Mouse (Mus musculus) left cerebral cortex, adult 2 months (tissue): Measurements from ENCODE around the gene Egr4. TPM values are rescaled to one million over a fixed set of nuclear protein-coding genes. Genes with fewer than 3 reads are reported as not detected.
A peak's percentile ranks its signal among the peaks of the same experiment; 100 is the strongest.

Source experiments
- DNase-seq, 2 experiments: peaks; one replicate each; pipeline ENCODE4 v3.0.0; 2021 to 2022; ENCODE audit warnings: low spot score in 2 of 2, mixed read lengths in 1 of 2; ENCODE audit errors: extremely low spot score in 1 of 2
- H3K27ac ChIP-seq: fragments of 200-600 bp; 2 replicates; pipeline ENCODE4 v1.8.1; 2022
- H3K4me3 ChIP-seq: fragments of 200-600 bp; 2 replicates; pipeline ENCODE4 v1.8.1; 2022
- CTCF ChIP-seq: fragments of 200-600 bp; IDR thresholded peaks from 2 replicates; pipeline ENCODE4 v1.8.1; 2022; ENCODE audit warnings: antibody characterized with exemption, mild to moderate bottlenecking, moderate library complexity
- intact Hi-C: fragments of 180-260 bp; cut with DNase I; formaldehyde crosslinking; loops from one replicate; pipeline ENCODE4 v1.15.1; 2025
- total RNA-seq, 2 experiments: library from RNA; stranded (reverse); gene quantifications; 2 replicates each; pipeline ENCODE4 v1.2.3; 2021

Gene Egr4
- total RNA-seq, 2 experiments from 2014 or later = 43.7 to 95.7 TPM

DNA sequence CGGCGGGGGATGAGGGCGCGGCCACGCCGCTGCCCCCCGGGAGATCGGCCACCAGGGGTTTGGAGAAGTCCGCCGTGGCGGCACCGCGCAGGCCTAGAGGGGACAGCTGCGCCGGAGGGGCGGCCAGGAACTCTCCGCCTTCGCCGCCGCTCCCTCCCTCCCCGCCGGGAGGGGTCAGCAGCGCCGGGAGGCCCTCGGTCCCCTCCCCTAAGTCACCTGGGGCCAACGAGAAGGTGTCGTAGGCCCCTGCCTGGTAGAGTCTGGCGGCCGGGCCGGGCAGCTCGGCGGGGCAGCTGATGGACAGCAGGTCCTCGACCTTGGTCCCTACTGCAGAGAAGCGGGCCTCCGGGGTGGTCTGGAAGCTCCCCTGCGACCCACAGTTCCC is 1.3 kb downstream of the Egr4 start:
- intact Hi-C loops = loop anchor here (2.0 to 10.0 kb wide), 4 partner anchors 31 to 393 kb away; partner anchors contain the start of genes Alms1, Cct7, Nat8f4 and Pradc1
- H3K27ac ChIP-seq = peak overlapping the region; percentile 87
- TF ChIP-seq CTCF = no peak
- H3K4me3 ChIP-seq = peak overlapping the region; percentile 50
- peak in 1 of 2 experiments; percentile 23 for DNase-seq

DNA sequence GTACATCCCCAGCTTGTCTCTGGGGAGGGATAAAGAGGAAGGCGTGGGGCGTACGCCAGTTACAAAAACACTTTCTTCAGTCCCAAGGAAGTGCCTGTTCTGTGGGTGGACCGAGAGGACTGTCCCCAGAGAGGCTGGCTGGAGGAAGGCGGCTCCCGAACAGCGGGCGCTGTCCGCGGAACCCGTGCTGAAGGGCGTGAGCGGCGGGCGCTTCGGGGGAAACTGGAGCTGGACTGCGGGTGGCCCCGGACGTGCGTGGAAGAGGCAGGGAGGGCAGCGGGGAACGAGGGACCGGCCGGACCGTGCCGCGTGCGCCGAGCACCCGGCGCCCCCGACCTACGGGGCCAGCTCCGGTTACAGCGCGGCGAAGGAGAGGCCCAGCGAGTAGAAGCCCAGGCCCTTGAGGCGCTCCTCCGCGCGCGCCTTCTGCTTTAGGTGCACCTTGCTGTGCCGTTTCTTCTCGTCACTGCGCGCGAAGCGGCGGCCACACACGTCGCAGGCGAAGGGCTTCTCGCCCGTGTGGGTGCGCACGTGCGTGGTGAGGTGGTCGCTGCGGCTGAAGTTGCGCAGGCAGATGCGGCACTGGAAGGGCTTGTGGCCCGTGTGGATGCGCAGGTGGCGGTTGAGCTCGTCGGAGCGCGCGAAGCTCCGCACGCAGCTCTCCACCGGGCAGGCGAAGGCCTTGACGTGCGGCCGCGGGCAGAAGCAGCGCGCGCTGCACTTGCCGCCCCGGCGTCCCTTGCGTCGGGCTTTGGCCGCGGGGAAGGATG is 1.9 kb downstream of the Egr4 start:
- H3K27ac ChIP-seq = peak overlapping the region; percentile 87
- DNase-seq = peak; percentile 35 to 40
- intact Hi-C loops = loop anchor here (2.0 to 10.0 kb wide), 4 partner anchors 31 to 393 kb away; partner anchors contain the start of genes Alms1, Cct7, Nat8f4 and Pradc1
- no peak for TF ChIP-seq CTCF
- peak overlapping the region; percentile 50 for H3K4me3 ChIP-seq

DNA sequence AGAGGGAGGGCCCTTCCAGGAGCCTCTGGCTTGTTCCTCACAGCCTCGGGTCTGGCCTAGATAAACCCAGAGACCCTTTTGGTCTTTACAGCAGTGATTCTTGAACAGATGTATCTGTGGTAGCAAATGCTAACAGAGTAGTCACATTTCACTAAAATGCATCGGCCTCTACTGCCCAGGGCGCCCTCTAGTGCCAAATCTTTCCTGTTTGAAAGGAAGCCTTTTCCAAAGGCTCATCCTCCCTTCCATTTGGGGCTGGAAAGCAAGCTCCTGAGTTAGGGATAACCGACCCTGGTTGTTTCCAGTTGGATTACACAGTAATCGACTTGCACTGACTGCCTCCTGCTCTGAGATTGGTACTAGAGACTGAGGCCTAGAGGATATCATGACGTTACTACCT is 2.9 kb downstream of the Egr4 start:
- TF ChIP-seq CTCF = peak; percentile 73

DNA sequence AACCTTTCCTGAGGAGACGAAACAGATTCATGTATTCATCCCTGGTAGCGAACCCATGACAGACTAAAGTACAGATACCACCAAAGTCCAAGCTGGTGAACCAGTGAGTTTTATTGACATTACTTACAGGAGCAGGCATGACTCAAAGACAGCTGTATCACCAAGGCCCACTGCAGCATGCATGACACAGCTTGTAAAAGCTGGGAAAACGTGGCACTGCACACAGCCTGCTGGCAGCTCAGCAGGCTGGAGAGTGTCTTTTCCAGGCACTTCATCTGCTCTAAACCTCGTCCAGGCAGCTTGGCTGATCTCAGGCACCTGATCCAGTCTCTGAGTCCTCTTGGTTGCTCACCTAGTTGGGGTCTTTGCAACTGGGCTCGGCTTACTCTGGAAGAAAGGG is 4.8 kb downstream of the Egr4 start:
- TF ChIP-seq CTCF = no peak
- no peak overlapping the region for H3K27ac ChIP-seq
- no peak overlapping the region for H3K4me3 ChIP-seq
- intact Hi-C loops = no loop called here
- DNase-seq = no peak

More for the DNA sequence above, 2.9 kb downstream of the Egr4 start:
- Histone ChIP-seq H3K4me3 (no peak overlapping the region), H3K27ac (no peak overlapping the region)
- DNase-seq = peak; percentile 74 to 78
- intact Hi-C loops = loop anchor here (5.0 to 10.0 kb wide), 3 partner anchors 58 to 394 kb away; partner anchors contain the start of genes Alms1, Cct7, Nat8f4 and Pradc1

DNA sequence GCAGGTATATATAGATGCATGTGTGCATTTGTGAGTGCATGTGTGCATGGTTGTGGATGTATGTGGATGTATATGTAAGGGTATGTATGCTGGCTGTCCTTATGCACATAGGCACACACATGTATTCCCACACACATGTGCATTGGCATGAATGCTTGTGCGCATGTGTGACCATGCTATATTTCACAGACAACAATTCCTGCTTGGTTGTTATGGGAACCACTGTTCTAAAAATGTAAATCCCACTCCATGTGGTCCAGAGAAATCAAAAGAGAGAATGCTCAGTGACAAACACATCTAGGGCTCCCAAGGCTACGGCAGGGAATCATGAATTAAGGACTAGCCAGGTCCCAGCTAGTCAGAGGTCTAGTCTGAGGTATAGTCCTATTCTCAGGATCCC is 8.5 kb downstream of the Egr4 start:
- no peak for TF ChIP-seq CTCF
- Histone ChIP-seq H3K27ac (peak overlapping the region; percentile 63), H3K4me3 (no peak overlapping the region)
- intact Hi-C loops = no loop called here
- no peak for DNase-seq

DNA sequence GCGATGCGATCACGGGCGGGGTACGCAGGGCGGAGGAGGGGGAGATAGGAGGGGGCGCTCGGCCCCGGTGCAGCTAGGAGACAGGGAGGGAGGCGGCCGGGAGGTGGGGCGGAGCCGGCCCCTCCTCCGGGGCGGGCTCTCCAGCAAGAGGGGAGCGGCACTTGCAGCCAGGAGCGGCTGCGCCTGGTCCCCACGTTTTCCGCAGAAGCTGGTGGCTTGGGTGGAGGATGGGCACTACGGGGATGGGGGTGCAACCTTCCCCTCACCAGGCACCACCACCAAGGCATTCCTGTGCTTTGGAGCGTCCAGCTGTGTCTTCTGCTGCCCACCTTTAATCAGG is 10.5 kb downstream of the Egr4 start, which contains the start of gene Fbxo41:
Gene Fbxo41, minus strand, starts transcription at position 84 of the 340 bp plus-strand sequence.
- intact Hi-C loops = no loop called here
- H3K4me3 ChIP-seq = peak within 1 kb of the TSS; percentile 89
- no peak for TF ChIP-seq CTCF
- DNase-seq = peak; percentile 74 to 78
- H3K27ac ChIP-seq = peak within 1 kb of the TSS; percentile 99

DNA sequence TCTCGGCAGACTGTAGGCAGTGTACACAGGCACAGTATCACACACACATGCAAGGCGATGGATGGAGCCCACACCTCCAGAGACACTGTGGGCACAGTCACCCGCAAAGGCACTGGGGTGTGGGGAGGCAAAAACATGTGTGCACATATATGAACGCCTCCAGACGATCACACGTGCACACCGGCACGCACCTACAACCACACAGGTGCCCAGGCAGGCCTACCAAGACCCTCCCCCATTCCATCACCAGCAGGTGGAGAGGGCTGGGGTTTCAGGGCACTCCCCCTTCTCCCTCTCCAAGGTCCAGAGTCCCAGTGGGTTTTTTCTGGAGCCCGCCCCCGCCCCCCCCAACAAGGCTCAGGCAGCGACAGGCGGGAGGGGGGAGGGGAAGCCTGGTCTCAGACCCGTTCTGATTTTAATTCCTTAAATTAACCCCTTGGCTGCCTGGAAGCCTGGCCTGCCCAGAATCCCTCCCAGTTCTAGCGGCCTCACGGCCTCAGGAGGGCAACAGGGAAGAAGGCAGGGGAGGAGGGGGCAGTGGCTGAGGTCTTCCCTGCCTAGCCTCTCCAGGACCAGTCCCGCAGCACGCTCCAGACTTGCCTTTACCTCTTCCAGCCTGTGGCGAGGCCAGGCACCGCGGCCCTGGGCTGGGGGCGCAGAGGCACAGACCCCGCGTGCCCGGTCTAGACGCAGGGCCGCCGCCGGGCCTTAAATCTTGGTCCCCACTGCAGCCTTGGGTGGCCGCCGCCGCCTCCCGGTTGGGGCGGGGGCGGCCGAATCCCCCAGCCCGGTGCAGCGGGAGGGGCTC is 11.1 kb downstream of the Egr4 start:
- Histone ChIP-seq H3K4me3 (peak overlapping the region; percentile 89), H3K27ac (peak overlapping the region; percentile 99)
- intact Hi-C loops = no loop called here
- TF ChIP-seq CTCF = no peak
- peak in 1 of 2 experiments; percentile 38 for DNase-seq

DNA sequence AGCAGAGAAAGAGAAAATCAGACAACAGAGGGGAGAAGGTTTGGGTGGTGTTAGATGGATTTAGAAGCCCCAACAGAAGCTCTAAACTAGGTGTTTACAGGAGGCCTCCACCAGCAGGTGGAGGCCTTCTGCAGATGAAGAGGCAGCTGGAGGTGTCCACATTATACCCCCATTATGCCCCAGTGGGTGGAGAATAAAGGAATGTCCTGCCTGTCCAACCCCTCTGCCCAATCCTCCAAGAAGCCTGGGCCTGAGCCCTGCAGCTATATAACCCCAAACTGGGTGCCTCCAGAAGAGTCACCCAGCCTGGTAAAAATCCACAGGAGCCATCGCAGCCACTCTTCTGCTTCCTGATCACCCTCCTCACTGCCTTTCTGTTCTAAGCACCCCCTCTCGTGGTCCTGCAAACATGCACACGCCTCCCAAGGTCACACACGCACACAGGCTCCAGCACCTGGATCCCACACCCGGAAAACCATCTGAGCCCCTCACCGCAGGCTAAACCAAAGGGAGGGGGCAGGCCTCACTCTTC is 11.8 kb downstream of the Egr4 start:
- intact Hi-C loops = no loop called here
- Histone ChIP-seq H3K4me3 (peak overlapping the region; percentile 89), H3K27ac (peak overlapping the region; percentile 99)
- no peak; the same call in 1 of the 2 replicates for TF ChIP-seq CTCF
- DNase-seq = no peak

DNA sequence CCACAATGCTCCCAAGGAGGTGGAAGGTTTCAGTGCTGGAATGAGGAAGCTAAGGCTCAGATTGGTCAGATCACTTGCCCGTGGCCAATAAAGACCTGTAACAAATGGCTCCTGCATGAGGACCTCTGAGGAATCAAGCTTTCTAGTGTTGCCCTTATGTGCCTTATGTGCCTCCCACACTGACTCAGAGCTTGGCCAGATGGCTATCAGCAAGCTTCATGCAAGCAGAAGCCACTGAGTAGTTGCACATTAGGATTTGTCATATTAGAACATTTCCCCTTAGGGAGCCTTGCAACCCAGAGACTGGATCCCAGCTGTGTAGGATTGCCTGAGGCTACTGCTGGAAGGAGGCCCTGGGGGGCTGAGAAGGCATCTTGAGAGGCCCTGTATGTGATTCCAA is 13.0 kb downstream of the Egr4 start:
- TF ChIP-seq CTCF = no peak
- intact Hi-C loops = no loop called here
- no peak for DNase-seq
- Histone ChIP-seq H3K27ac (no peak overlapping the region), H3K4me3 (no peak overlapping the region)

DNA sequence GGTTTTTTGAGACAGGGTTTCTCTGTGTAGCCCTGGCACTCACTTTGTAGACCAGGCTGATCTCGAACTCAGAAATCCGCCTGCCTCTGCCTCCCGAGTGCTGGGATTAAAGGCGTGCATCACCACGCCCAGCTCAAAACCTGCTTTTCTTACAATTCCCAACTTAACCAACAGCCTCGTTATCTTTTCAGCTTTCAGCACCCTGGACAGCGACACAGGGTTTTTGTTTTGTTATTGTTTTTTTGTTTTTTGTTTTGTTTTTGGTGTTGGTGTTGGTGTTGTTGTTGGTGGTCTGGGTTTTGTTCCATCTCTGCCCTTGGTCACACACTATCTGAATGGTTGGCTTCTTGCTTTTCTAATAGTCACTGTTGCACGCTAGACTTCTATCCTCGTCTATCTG is 15.2 kb downstream of the Egr4 start:
- no peak overlapping the region for H3K4me3 ChIP-seq
- intact Hi-C loops = no loop called here

DNA sequence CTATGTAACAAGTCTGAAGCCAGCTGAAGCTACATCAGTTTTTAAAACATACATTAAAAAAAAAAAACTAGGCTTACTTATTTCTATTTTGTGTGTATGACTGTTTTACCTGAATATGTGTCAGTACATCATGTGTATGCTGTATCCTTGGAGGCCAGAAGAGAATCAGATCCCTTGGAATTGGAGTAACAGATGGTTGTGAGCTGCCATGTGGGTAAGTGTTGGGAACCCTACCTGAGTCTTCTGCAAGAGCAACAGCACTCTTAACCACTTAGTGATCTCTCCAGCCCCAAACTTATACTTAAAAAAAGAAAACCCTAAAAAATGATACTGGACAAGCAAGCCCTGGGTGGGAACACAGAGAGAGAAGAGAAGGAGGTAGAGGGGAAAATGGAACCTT is 16.4 kb downstream of the Egr4 start:
- TF ChIP-seq CTCF = no peak
- intact Hi-C loops = no loop called here
- Histone ChIP-seq H3K4me3 (no peak overlapping the region), H3K27ac (no peak overlapping the region)
- no peak for DNase-seq

More for the DNA sequence above, 15.2 kb downstream of the Egr4 start:
- DNase-seq = no peak
- no peak overlapping the region for H3K27ac ChIP-seq
- no peak for TF ChIP-seq CTCF

DNA sequence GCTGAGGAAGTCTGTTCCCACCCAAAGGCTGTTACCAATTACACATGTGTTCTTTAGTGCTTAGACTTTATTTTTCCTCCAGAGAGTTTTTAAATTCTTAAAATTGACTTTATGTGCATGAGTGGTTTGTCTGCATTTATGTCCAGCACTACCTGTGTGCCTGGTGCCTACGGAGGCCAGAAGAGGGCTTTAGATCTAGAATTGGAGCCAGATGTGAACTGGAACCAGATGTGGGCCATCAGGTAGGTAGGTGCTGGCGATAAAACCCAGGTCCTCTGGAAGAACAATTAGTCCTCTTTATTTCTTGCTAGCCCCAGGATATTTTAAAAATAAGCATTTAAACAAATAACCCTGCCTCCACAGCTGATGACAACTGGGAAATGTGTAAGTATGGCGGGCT is 21.8 kb downstream of the Egr4 start:
- TF ChIP-seq CTCF = no peak

More for the DNA sequence above, 21.8 kb downstream of the Egr4 start:
- intact Hi-C loops = no loop called here
- DNase-seq = no peak
- Histone ChIP-seq H3K4me3 (no peak overlapping the region), H3K27ac (no peak overlapping the region)
